Mouse (Mus musculus) c-Kit-positive CD71-positive TER-119-negative erythroid progenitor cells, embryonic 14.5 days (primary cell): Measurements from ENCODE around the gene Ptpn7.

Source experiments
- DNase-seq: peaks from one replicate; pipeline ENCODE4 v3.0.0-alpha.2; 2013; ENCODE audit warnings: low read depth

The Ptpn7 gene

GRCm38 (mm10) chr1:135159074-135159473, 26.6 kb downstream of the Ptpn7 start:
- no peak for DNase-seq

DNA sequence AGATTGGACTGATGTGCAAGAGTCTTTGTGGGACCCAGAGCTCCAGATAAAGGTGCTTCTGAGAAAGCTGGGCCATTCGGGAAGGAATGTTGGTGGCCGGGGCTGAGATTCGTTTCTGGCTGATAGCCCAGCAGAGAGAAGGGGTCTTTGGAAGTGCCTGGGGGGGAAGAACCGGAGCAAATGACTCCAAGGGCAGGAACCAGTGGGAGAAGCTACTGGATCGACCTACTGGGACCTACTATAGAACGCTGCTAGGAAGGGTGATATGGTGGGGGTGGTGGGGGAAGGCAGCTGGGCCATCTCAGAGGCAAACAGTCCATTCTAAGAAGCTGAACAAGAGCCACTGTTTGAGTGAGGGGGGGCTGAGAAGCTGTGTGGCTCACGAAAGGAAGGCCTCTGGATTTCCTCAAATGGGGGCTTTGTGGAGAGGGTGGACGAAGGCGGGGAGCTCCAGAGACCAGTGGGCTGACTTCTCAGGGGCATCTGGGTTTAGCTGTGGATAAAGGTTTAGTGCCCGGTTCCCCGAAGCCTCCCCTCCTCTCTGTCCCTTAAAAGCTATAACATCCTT, 27.1 kb downstream of the Ptpn7 start:
- DNase-seq = no peak

DNA sequence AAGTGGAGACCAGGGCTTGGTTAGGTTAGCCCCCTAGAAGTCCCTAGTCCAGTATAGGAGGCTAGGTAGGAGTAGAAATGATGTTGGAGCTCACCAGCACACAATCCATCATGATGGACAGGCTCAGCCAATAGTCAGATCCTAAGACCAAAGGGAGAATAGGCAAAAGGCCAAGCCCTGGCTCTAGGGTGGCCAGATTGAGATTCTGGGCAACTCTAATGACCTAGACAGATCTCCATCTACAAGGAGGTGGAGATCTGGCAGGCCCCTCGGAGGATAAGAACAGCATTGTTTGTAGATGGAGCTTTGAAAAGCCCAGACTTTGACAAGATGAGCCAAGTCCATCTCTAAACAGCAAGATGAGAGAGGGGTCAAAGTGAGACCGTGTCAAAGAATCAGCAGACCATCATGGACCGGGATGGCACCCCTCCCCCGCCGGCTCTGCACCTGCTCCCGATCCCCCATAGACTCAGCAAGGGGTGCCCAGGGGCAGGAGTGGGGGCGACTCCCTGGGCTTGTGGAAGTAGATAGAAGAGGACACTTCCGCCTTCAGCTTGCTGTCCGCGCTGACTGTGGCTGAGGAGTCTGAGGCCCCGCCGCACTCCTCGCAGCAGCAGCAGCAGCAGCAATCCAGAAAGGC, 28.0 kb downstream of the Ptpn7 start:
- DNase-seq = no peak

GRCm38 (mm10) chr1:135162720-135163119, 30.2 kb downstream of the Ptpn7 start:
- DNase-seq = no peak

GRCm38 (mm10) chr1:135167435-135167834, 34.9 kb downstream of the Ptpn7 start, which contains the start of gene Gpr37l1:
Gene Gpr37l1, minus strand, starts transcription at chr1:135167681.
- DNase-seq = no peak

DNA sequence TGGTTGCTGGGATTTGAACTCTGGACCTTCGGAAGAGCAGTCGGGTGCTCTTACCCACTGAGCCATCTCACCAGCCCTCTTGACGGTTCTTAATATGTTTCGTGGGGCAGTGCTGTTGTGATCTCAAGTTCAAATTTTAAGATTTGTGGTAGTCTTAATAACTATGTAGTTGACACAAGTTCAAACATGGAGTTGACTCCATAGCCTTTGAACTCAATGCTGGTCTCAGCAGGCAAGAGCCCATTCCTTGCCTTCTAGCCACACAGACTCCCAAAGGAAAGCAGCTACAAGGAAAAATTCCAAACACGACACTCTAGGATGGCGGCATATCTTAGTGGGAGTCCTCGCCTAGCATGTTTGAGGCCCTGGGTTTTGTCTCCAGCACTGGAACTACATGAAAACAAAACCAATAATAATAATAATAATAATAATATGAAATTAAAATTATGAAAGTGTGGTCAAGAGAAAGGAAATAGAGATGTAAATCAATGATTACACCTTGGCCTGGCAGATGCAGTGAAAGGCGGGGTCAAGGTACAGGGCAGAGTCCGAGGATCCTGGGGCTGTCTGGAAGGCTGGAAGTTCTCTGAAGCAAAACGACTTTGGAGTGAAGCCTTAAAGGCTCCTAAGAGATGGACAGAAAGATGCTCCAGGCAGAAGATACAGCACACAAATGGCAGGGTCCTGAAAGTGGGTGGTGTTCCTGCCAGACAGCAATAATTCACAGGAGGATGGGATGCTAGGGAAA, 36.1 kb downstream of the Ptpn7 start:
- no peak for DNase-seq

- DNase-seq = no peak
Observed at GRCm38 (mm10) chr1:135169556-135170224, 37.2 kb downstream of the Ptpn7 start.

DNA sequence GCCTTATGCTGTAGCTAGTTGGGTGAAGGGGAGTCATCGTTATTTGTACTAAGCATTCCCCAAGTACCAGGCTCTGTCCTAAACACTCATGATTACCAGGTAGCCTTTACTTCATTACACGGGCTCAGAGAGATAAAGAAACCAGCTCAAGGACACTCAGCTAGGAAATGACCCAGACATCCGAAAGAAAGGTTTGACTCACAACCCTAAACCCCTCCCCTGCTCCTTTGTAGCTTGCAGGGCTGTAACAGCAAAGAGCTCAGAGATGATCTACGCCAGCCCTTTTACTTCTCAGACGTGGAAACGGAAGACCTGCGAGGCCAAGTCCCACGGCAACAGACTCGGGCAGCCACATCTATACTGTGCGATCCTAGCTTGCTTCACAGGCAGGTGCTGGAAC, 37.8 kb downstream of the Ptpn7 start:
- DNase-seq = no peak

GRCm38 (mm10) chr1:135171202-135171601, 38.7 kb downstream of the Ptpn7 start:
- no peak for DNase-seq

DNA sequence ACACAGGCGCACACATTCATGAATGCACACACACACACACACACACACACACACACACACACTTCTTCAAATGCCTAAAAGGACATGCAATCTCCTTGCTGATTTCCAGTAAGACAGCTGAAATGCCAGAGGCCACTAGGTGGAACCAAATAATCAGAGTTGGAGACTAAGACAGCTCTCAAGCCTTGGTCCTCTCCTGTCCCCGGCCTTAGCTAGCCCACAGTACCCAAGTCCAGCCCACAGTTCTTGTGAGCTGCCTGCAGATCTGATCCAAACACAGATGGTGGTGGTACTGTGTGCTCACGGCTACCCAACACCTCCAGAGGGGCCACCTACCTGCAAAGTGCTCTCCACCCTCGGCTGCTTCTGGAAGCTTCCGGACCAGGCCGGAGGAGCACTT, 39.5 kb downstream of the Ptpn7 start:
- no peak for DNase-seq

GRCm38 (mm10) chr1:135173311-135173710, 40.8 kb downstream of the Ptpn7 start:
- no peak for DNase-seq

GRCm38 (mm10) chr1:135175176-135175575, 42.7 kb downstream of the Ptpn7 start:
- DNase-seq = no peak

- DNase-seq = no peak
Observed at GRCm38 (mm10) chr1:135177724-135178123, 45.2 kb downstream of the Ptpn7 start.

DNA sequence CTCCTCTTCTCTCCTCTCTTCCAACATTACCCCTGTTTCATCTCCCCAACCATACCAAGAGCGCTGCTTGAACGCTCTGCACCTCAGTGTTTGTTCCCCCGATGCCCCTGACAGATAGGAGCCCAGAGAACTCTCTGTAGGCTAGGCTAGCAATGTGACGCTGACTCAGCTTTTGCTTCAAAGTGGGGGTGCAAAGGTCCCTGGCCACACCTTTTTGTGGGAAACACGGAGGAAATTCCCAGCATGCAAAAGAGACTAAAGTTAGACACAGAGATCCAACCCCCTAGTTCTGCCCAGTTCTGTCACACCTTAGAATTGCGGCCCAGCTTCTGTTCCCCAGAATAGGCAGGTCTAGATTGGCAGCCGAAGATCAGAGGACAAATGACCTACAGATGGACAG, 46.4 kb downstream of the Ptpn7 start:
- DNase-seq = no peak

GRCm38 (mm10) chr1:135180830-135181229, 48.3 kb downstream of the Ptpn7 start:
- DNase-seq = no peak

GRCm38 (mm10) chr1:135181275-135181674, 48.8 kb downstream of the Ptpn7 start:
- no peak for DNase-seq

- DNase-seq = no peak
Observed at GRCm38 (mm10) chr1:135181880-135182623, 49.6 kb downstream of the Ptpn7 start.

GRCm38 (mm10) chr1:135182975-135183374, 50.5 kb downstream of the Ptpn7 start:
- DNase-seq = no peak

GRCm38 (mm10) chr1:135183448-135183847, 50.9 kb downstream of the Ptpn7 start:
- DNase-seq = no peak

DNA sequence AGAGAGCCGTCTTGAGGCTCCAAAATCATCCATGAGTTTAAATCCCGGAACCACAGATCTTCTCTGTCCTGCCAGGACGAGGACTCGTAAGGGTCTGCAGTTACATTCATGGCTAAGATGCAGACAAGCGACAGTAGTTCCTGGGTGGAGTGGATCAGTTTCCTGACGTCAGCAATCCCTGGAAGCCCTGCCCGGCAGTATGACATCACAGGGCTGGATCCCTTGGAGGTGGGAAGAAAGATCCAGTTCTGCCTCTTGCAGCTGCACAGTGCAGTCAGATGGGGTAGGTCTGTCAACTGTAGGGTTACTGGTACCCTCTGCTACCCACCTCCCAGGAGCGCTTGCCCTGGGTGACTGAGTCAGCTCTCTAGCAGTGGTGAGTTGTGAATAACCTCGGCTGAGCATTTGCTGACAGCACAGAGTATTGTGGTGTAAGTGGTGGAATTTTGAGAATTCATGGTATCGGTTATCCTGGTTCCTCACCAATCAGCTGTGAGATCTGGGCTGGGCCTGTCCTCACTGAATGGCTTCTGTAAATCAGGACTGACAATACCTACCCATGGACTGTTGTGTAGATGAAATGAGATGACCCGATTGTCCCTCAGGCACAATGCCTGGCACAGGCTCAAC, 51.6 kb downstream of the Ptpn7 start:
- DNase-seq = no peak

DNA sequence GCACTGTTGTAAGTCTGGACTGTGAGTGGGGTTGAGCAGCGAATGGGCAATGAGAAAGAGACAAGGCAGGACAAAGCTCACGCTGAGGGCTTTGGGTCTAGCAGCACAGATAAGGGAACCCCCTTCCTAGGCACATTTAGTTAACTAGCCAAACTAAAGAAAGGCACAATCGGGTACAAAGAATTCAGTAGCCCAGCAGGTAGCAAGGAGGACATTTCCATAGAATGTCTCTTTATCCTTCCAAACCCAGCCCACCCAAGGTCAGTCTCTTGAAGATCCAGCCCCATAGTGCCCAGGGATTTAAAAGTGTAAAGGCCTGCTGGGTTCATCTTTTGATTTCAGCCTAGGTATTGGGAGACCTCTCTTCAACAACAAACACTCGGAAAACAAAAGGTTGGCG, 53.4 kb downstream of the Ptpn7 start:
- DNase-seq = no peak

GRCm38 (mm10) chr1:135186427-135186826, 53.9 kb downstream of the Ptpn7 start:
- DNase-seq = no peak
